25 mouse cellular contexts compared by ENCODE assay signal in genomic region chr9:68122266-68122665, GRCm38 (mm10).
A peak's percentile ranks its signal among the peaks of the same experiment; 100 is the strongest.
DNase-seq lines count a peak whose midpoint lies in the region; ATAC-seq and TF ChIP-seq lines count a peak whose summit lies in the region.
"Had no signal": no experiment of that assay in that cellular context is flagged by ENCODE, and none has a peak within 500 bp of the region (broad histone marks: within the 10 kb centered on the region; RNA-seq: fewer than 3 reads in every experiment).

No protein-coding gene starts in this region.

- no peak overlapping the region for H3K4me2 ChIP-seq in kidney, postnatal 0 days (ENCODE audit: low read length)
- H3K4me2 ChIP-seq in limb, embryonic 11.5 days (ENCODE audit: low read depth, severe bottlenecking), result no peak overlapping the region
- H3K4me2 ChIP-seq: heart, embryonic 15.5 days; limb, embryonic 12.5 days; liver, embryonic 12.5 days; neural tube, embryonic 13.5 days; stomach, embryonic 15.5 days had no signal

- no peaks in the 10 kb centered on the region for H3K36me3 ChIP-seq in kidney, postnatal 0 days (ENCODE audit: insufficient read depth, low read length)
- no peaks in the 10 kb centered on the region for H3K36me3 ChIP-seq in embryonic facial prominence, embryonic 10.5 days (replicated peaks)
- H3K36me3 ChIP-seq in limb, embryonic 11.5 days (ENCODE audit: control insufficient read depth, insufficient read depth, low read length), result no peaks in the 10 kb centered on the region
- H3K36me3 ChIP-seq: forebrain, embryonic 10.5 days; heart, embryonic 15.5 days; limb, embryonic 12.5 days; liver, embryonic 12.5 days; neural tube, embryonic 13.5 days; stomach, embryonic 15.5 days had no signal

- no peaks in the 10 kb centered on the region for H3K9me3 ChIP-seq in kidney, postnatal 0 days (replicated peaks; ENCODE audit: low read length)
- H3K9me3 ChIP-seq in embryonic facial prominence, embryonic 10.5 days, result no peaks in the 10 kb centered on the region
- no peaks in the 10 kb centered on the region for H3K9me3 ChIP-seq in limb, embryonic 11.5 days (ENCODE audit: control insufficient read depth, low read length)
- H3K9me3 ChIP-seq: forebrain, embryonic 10.5 days; heart, embryonic 15.5 days; limb, embryonic 12.5 days; liver, embryonic 12.5 days; neural tube, embryonic 13.5 days; stomach, embryonic 15.5 days had no signal

- DNase-seq in kidney, postnatal 0 days (ENCODE audit: low spot score), result peak; percentile 63
- DNase-seq in kidney, adult 8-10 months, result no peak
- DNase-seq in R1 (ENCODE audit: low read depth, low spot score), result peak; percentile 9
- peak; percentile 54 for DNase-seq in embryonic facial prominence, embryonic 10.5 days (ENCODE audit: low spot score)
- DNase-seq in limb, embryonic 11.5 days (ENCODE audit: low spot score), result peak; percentile 52
- no peak for DNase-seq in spleen, adult 12 weeks (ENCODE audit: low spot score)
- DNase-seq in cerebellum, adult 9-10 months, result no peak
- DNase-seq: adrenal gland, postnatal 25 days; cerebellum, adult 11 months; cerebellum, postnatal 10 days; gastrocnemius, postnatal 36 days; heart, postnatal 36 days; kidney, adult 11 months; kidney, postnatal 10 days; lung, adult 18-20 months; lung, postnatal 14 days; midbrain, embryonic 14.5 days; thymus, postnatal 25 days had no signal

- H3K27ac ChIP-seq in kidney, postnatal 0 days, result no peak overlapping the region
- no peak overlapping the region for H3K27ac ChIP-seq in embryonic facial prominence, embryonic 10.5 days (replicated peaks)
- H3K27ac ChIP-seq in limb, embryonic 11.5 days (replicated peaks; ENCODE audit: low read depth, low read length), result no peak overlapping the region
- H3K27ac ChIP-seq: forebrain, embryonic 10.5 days; heart, embryonic 15.5 days; limb, embryonic 12.5 days; liver, embryonic 12.5 days; neural tube, embryonic 13.5 days; stomach, embryonic 15.5 days had no signal

- no peaks in the 10 kb centered on the region for H3K27me3 ChIP-seq in kidney, postnatal 0 days (ENCODE audit: insufficient read depth, low read length)
- H3K27me3 ChIP-seq in embryonic facial prominence, embryonic 10.5 days (replicated peaks; ENCODE audit: low read depth, poor library complexity, severe bottlenecking), result no peaks in the 10 kb centered on the region
- H3K27me3 ChIP-seq in limb, embryonic 11.5 days (ENCODE audit: control insufficient read depth, insufficient read depth, low read length), result no peaks in the 10 kb centered on the region
- H3K27me3 ChIP-seq: limb, embryonic 12.5 days; liver, embryonic 12.5 days; neural tube, embryonic 13.5 days; stomach, embryonic 15.5 days had no signal

- WGBS in kidney, postnatal 0 days, result 18% methylated on average over 3 of the region's 3 CpGs
- WGBS in embryonic facial prominence, embryonic 10.5 days, result 45% methylated on average over 3 of the region's 3 CpGs
- 40% methylated on average over 3 of the region's 3 CpGs for WGBS in limb, embryonic 11.5 days

- ATAC-seq in kidney, postnatal 0 days (replicated peaks; ENCODE audit: low FRiP score, low read depth), result no peak
- no peak for ATAC-seq in limb, embryonic 11.5 days (ENCODE audit: insufficient number of reproducible peaks, low FRiP score, low TSS enrichment, low read depth)
- ATAC-seq: hindbrain, embryonic 16.5 days; liver, embryonic 12.5 days had no signal

- H3K4me3 ChIP-seq in kidney, postnatal 0 days (replicated peaks; ENCODE audit: low read depth, low read length), result no peak overlapping the region
- H3K4me3 ChIP-seq in embryonic facial prominence, embryonic 10.5 days, result no peak overlapping the region
- H3K4me3 ChIP-seq in limb, embryonic 11.5 days (ENCODE audit: low read depth, low read length), result no peak overlapping the region
- H3K4me3 ChIP-seq: forebrain, embryonic 10.5 days; heart, embryonic 15.5 days; limb, embryonic 12.5 days; liver, embryonic 12.5 days; neural tube, embryonic 13.5 days; stomach, embryonic 15.5 days had no signal

- no peak overlapping the region for H3K9ac ChIP-seq in kidney, postnatal 0 days (ENCODE audit: low read depth, low read length)
- no peak overlapping the region for H3K9ac ChIP-seq in limb, embryonic 11.5 days (ENCODE audit: low read length)
- H3K9ac ChIP-seq: heart, embryonic 15.5 days; limb, embryonic 12.5 days; liver, embryonic 12.5 days; neural tube, embryonic 13.5 days; stomach, embryonic 15.5 days had no signal

- TF ChIP-seq CTCF in kidney, postnatal 0 days (IDR thresholded peaks at IDR 0.05; ENCODE audit: low read depth), result no peak

- no peaks in the 10 kb centered on the region for H3K4me1 ChIP-seq in kidney, postnatal 0 days (replicated peaks; ENCODE audit: insufficient read depth, low read length)
- H3K4me1 ChIP-seq in embryonic facial prominence, embryonic 10.5 days, result 0 out of 2 replicates have a peak, but pooled peaks cover 6% of the 10 kb centered on the region
- no peaks in the 10 kb centered on the region for H3K4me1 ChIP-seq in limb, embryonic 11.5 days (ENCODE audit: control insufficient read depth, insufficient read depth, low read length)
- H3K4me1 ChIP-seq: forebrain, embryonic 10.5 days; heart, embryonic 15.5 days; limb, embryonic 12.5 days; liver, embryonic 12.5 days; neural tube, embryonic 13.5 days; stomach, embryonic 15.5 days had no signal

Comparison
In these comparisons a context has a peak if more than half of its experiments do, and no peak if none do; other contexts are left out.
1. DNase-seq: peak in kidney, postnatal 0 days (single experiment), R1 (single experiment), embryonic facial prominence, embryonic 10.5 days (single experiment) and limb, embryonic 11.5 days (single experiment); none in kidney, adult 8-10 months (0 of 2), spleen, adult 12 weeks (single experiment) and cerebellum, adult 9-10 months (single experiment).